Mouse (Mus musculus) fibroblast of lung, adult 2 months (primary cell): Measurements from ENCODE around the gene Brd2.

Source experiments
- DNase-seq: peaks from one replicate; pipeline ENCODE4 v3.0.0-alpha.2; 2011; ENCODE audit warnings: low read depth

Brd2 gene

DNA sequence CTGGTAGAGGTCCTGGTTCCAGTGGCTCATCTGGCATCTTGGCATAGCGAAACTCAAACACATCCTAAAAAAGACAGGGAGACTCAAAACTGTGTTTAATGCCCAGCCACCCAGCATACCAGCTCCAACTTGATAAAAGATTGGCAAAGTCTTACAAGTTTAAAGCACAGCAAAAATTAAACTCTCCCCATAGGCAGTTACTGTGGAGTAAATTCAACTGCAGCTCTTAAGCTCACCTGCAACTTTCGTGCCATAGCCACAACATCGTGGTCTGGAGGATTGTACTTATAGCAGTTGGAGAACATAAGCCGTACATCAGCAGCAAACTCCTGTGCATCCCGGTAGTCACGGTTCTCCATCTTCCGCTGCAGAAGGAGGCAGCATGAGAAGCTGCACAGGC is 8.3 kb downstream of the Brd2 start:
- DNase-seq = no peak

DNA sequence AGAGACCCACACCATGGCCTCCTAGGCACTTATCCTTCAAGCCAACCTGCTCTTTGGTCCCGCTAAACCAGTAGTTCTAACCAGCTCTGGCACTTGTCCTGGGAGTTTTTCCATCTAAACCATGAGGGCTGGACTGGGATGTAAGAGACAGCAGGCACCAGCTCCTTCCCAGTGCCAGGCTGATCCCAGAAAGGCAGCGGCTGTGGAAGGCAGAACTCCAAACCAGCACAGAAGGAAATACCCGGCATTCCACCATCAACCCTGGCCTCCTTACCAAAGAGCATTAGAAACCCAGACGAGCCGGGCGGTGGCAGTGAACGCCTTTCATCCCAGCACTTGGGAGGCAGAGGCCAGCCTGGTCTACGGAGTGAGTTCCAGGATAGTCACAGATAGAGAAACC is 12.1 kb downstream of the Brd2 start:
- no peak for DNase-seq

- no peak for DNase-seq
Observed at GRCm38 (mm10) chr17:34109806-34110195, 12.6 kb downstream of the Brd2 start.

GRCm38 (mm10) chr17:34109038-34109805 is 13.2 kb downstream of the Brd2 start:
- no peak for DNase-seq

DNA sequence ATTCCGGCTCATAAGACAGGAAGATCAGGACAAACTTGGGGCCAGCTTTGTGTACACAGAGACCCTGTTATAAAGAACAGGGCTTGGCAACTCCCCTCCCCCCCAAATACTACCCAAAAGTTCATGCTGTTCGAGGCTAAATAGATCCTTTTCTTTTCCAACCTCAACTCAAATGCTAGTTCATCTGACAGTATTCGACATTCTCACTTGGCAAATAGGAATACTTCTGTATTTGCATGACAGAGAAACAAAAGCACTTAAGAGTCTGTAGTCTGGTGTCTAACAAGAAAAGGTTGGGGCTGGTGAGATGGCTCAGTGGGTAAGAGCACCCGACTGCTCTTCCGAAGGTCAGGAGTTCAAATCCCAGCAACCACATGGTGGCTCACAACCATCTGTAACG is 14.0 kb downstream of the Brd2 start:
- DNase-seq = no peak

- no peak for DNase-seq
Observed at GRCm38 (mm10) chr17:34107109-34107867, 15.1 kb downstream of the Brd2 start.

GRCm38 (mm10) chr17:34106555-34106954 is 15.9 kb downstream of the Brd2 start:
- no peak for DNase-seq

- DNase-seq = no peak
Observed at GRCm38 (mm10) chr17:34104804-34105203, 17.6 kb downstream of the Brd2 start.

- DNase-seq = no peak
Observed at GRCm38 (mm10) chr17:34102831-34103230, 19.6 kb downstream of the Brd2 start.

DNA sequence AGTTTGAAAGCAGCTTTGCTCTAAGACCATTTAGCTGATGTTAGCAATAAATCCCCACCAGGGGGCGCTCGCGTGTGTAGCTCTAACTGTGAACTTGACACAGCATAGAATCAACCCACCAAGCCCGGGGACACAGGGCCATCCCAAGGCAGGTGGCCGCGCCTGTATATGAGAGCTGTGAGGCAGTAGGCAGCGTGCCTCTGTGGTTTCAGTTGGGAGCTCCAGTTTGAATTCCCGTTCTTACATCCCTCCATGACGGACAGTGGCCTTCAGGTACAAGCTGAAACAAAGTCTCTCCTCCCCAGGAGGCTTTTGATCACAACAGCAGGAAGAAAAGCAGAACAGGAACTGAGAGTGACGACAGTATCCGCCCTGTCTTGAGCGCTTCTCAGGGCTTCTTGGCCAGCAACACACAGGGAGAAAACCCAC is 20.8 kb downstream of the Brd2 start:
- no peak for DNase-seq

- DNase-seq = no peak
Observed at GRCm38 (mm10) chr17:34101185-34101584, 21.2 kb downstream of the Brd2 start.

DNA sequence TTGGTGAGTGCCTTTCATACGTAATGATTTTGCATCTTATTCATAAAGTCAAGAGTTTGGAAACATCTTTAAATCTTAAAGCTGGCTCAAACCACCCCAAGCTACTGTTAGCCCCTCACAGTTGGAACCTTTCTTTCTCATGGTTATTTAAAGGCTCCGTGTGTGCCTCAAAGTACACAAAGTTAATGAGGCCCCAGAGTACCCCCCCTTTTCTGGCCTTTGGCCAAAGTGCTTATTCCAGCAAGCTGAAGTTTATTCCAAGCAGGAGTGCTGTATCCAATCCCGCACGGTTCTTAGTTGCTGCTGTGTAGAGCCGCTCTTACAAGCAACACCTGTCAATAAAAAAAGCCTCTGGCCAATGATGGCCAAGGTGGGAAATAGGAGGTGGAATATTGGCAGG is 22.9 kb downstream of the Brd2 start:
- DNase-seq = no peak

DNA sequence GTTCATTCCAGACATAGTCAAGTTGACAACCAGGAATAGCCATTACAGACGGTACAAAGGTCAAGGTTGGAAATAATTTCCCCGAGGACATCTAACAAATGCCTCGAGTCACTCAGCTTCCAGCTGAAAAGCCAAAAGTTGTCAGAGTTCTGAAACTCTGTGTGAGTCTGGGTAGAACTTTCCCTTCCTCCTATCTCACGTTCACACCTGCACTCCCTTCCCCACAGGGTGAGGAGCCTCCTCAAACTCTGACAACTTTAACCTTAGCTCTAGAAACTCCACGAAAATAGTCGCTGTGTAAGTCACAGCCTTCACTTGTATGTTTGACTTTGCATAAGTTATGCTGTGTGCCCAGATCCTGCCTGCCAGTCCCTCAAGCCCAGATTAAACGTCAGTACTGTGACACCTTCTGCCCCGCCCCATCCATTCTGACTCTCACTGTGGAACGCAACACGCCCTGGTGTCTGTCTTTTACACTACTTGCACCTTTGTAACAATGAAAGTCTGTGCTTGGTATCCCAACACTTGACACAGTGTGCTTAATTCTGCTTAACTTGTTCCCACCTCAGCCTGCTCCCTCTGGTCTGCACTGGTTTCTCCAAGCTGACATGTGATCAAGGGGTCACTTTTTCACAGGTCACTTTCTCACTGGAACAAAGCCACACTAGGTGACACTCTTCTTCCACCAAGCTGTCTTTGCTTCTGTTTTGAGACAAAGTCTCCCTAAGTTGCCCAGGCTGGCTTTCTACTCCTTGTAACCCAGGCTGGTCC is 23.5 kb downstream of the Brd2 start:
- DNase-seq = no peak

GRCm38 (mm10) chr17:34097272-34097671 is 25.2 kb downstream of the Brd2 start:
- DNase-seq = no peak

GRCm38 (mm10) chr17:34096497-34097010 is 25.9 kb downstream of the Brd2 start:
- DNase-seq = no peak

- no peak for DNase-seq
Observed at GRCm38 (mm10) chr17:34094283-34095035, 28.0 kb downstream of the Brd2 start.

DNA sequence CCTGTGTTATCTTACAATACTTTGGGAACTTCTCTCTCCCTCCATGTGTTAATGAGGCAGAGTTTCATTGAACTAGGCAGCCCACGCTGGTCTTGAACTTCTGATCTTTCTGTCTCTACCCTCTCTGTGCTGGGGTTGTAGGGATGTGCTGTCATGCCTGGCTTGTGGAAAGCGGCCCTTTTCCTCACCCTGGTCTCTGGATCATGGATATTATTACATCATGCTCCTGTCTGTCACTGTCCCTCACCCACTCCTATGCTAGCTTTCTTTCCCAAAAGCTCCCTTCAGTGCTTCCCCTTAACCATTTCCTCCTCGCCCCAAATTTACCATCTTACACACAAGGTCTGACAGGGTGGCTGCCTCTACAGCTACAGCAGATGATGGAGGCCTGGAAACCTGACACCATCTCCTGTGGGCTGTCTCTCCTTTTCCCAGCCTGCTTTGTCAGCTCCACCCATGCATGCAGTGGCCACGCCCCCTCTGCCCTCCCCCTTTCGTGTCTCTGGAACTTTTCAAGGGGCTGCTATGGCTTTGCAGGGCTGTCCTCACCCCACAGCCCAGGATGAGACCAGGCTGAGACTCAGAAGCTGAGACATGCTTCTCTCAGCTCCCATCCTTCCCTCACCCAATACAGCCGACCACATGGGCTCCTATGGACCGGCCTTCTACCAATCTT is 29.1 kb downstream of the Brd2 start:
- no peak for DNase-seq

GRCm38 (mm10) chr17:34092197-34092875 is 30.1 kb downstream of the Brd2 start, which contains the start of gene H2-Oa:
H2-Oa (plus strand) TSS chr17:34092340.
- DNase-seq = no peak

DNA sequence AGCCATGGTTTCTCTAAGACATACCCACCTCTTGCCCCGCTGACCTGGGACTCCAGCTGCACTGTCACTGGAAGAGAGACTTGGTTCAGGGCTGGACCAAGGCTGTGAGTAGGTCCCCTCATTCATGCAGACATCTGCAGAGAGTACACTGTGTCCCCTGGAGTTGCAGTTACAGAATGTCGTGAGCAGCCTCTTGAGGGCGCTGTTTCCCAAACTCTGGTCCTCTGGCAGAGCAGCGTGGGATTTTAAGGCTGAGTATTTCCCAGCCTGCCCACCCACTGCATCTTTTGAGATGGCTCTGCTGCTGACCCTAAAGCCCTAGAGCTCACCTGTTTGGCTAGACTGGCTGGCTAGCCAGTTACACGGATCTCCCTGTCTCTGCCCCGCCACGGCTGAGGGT is 31.5 kb downstream of the Brd2 start:
- DNase-seq = no peak

DNA sequence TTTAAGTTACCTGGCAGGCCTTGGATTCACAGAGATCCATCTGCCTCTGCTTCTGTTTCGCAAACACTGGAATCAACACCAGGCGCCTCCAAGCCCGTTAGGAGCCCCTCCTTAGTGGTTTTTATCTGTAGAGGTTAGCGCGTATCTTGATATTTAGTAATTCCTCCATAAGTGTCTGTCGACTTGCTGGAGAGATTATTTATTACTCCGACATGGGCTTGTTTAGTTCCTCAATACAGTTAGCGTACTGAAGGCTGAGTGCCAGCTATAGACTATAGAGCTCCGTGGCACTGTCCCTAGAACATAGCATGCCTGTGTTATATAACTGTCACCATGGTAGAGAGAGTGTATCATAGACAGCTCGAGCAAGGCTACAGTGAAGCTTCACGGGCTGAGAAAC is 34.3 kb downstream of the Brd2 start:
- no peak for DNase-seq

DNA sequence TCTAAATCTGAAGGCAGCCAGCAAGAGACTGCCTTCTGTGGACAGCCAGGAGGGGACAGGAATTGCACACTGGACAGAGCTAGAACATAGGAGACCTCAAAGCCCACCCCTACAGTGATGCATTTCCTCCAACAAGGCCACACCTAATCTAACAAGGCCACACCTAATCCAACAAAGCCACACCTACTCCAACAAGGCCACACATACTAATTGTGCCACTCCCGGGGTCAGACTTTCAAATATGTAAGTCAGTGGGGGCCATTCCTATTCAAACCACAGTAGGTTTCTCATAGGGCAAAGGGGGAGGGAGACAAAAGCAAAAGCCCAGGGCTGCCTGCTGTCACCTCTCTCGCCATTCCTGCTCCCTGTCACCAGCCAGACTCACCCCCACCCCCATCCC is 35.0 kb downstream of the Brd2 start:
- no peak for DNase-seq
